Mouse (Mus musculus): ENCODE data around the gene Tbc1d16. TPM values are rescaled to one million over a fixed set of nuclear protein-coding genes. Genes with fewer than 3 reads are reported as not detected.
A peak's percentile ranks its signal among the peaks of the same experiment; 100 is the strongest.

Tbc1d16 gene
- polyA plus RNA-seq, 1 experiment from 2014 or later, result 27.2 TPM

DNA sequence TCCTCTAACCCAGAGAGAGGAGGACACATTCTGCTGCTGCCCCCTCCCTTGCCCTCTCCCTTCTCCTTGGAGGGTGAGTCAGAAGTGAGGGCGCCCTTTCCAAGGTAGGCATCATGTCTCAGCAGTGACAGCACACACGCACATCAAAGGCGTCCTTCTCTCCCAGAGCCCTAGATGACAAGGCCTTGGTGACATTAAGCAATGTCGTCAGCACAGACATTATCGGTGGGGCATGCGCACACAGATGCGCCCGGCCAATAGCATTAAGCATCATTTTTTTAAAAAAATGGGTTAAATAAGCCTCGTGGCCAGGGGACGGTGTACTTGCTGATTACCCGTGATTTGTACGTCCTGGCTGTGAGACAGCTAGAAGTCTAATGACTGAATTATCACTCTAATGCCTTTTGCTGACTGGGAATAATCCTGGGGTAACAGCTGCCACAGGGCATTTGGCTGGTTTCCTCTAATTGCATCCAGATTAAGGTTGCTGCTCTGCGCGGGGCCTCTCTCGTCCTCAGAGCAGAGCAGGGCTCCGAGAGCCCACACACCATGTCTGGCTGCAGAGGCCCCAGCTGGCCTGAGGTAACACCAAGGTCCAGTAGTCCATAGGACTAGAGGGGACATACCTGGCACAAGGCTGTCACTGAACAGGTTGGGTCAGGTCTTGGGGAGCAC lies 83.4 kb downstream of the Tbc1d16 start:
- no peaks in the 10 kb centered on the region for H3K27me3 ChIP-seq
- H3K4me2 ChIP-seq (replicated peaks), result no peak overlapping the region
- no peak for ATAC-seq (ENCODE audit: low FRiP score, low read depth)
- H3K27ac ChIP-seq, result no peak overlapping the region
- H3K36me3 ChIP-seq, result peaks cover 38% of the 10 kb centered on the region
- H3K4me1 ChIP-seq, result peaks cover 32% of the 10 kb centered on the region
- 32% methylated on average over 16 of the region's 16 CpGs for WGBS
- H3K4me3 ChIP-seq, result no peak overlapping the region
- H3K9ac ChIP-seq, result no peak overlapping the region; the same call in 1 of the 2 replicates
- H3K9me3 ChIP-seq, result no peaks in the 10 kb centered on the region

DNA sequence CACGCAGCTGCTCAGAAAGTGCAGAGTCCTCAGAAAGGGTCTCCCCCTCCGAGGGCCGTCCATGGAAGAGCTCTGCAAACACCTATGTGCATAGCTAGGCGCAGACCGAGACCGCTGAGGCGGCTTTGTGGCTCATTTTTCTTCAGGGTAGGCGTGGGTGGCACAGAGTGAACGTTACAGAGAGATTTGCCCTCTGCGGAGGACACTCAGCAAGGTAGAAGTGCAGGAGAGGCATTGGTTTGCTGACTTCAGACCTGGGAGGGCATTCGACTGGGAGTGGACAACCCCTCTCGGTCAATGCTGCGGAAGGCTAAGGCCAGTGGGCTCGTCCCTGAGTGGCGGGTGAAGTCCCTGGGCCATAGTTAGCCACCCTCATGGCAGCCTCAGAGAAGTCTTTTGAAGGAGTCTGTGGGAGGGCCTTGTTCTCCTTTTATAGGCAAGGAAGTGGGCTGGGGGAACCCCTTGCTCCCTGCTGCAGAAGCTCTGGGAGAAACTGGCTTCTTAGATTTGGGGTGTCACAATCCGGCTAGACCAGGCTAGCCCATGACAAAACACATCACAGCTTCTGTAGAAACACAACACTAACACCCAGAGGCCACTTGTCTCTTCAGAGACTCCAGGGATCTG lies 84.8 kb downstream of the Tbc1d16 start:
- H3K4me3 ChIP-seq, result no peak overlapping the region
- H3K27ac ChIP-seq, result no peak overlapping the region
- H3K9me3 ChIP-seq, result no peaks in the 10 kb centered on the region
- H3K4me1 ChIP-seq, result peaks cover 32% of the 10 kb centered on the region
- peaks cover 24% of the 10 kb centered on the region for H3K36me3 ChIP-seq
- 84% methylated on average over 16 of the region's 16 CpGs for WGBS
- H3K4me2 ChIP-seq (replicated peaks), result no peak overlapping the region
- no peaks in the 10 kb centered on the region for H3K27me3 ChIP-seq
- no peak for ATAC-seq (ENCODE audit: low FRiP score, low read depth)
- H3K9ac ChIP-seq, result no peak overlapping the region

DNA sequence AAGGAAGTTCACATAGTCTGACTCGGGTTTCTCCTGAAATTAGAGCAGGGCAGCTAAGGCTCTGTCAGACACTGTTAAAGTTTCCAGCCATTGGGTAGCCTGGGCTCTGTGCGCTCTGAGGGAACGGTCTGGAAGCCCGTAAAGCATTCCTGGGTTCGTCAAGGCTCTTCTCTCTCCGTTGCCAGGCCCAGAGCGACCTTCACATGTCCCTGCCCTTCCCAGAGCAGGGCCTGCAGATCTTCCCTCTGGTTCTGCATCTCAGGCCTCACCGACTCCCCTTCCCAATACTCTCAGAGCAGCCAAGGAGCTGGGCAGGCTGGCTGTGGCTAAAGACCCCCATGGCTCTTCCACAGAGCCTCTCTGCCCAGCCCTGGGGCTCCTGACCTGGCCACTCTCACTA lies 85.7 kb downstream of the Tbc1d16 start:
- H3K36me3 ChIP-seq, result peaks cover 15% of the 10 kb centered on the region
- no peak overlapping the region for H3K27ac ChIP-seq
- H3K27me3 ChIP-seq, result no peaks in the 10 kb centered on the region
- H3K9me3 ChIP-seq, result no peaks in the 10 kb centered on the region
- ATAC-seq (ENCODE audit: low FRiP score, low read depth), result no peak
- H3K4me3 ChIP-seq, result no peak overlapping the region
- 75% methylated on average over 8 of the region's 8 CpGs for WGBS
- no peak overlapping the region for H3K9ac ChIP-seq
- no peak overlapping the region for H3K4me2 ChIP-seq (replicated peaks)
- peaks cover 32% of the 10 kb centered on the region for H3K4me1 ChIP-seq

DNA sequence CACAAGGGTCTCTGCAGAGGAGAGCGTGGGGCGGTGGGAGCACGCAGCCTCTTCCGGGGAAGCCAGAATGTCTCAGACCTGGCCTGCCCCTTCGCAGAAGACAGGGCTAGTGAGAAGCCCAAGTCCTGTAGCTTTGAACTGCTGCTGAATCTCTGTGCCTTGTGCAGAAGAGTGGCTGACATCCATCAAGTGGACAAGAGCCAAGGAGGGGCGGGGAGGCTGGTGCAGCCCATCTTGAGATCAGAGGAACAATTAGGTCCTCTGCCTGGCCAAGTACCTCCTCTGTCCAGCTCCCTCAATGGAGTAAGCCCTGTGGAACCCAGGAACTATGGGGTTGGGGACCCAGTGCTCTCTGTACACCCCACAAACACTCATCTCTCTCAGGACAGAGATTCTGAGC lies 89.3 kb downstream of the Tbc1d16 start:
- Histone ChIP-seq H3K9me3 (no peaks in the 10 kb centered on the region), H3K4me2 (replicated peaks) (no peak overlapping the region), H3K27ac (no peak overlapping the region), H3K4me1 (peaks cover 26% of the 10 kb centered on the region), H3K4me3 (no peak overlapping the region), H3K9ac (no peak overlapping the region), H3K36me3 (peaks cover 4% of the 10 kb centered on the region; the same call in 1 of the 2 replicates), H3K27me3 (0 out of 2 replicates have a peak, but pooled peaks cover 2% of the 10 kb centered on the region)
- WGBS, result 82% methylated on average over 6 of the region's 6 CpGs
- ATAC-seq (ENCODE audit: low FRiP score, low read depth), result no peak

DNA sequence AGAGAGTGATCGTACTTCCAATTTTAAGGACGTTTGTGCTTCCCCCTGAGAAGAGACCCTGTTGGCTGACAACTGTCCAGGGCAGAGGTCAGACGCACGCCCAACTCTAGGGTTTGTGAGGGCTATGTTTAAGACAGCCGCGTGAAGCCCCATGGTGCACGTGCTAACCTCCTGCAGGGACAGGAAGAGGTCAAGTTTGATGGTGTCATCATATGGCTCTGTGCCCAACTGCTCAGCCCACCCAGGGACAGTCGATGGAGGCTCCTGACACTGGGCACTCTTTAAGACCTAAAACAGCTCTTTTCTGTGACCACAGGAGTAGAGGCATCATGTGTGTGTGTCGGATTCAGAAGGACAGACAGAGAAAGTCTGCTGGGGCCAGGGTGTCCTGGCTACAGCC lies 90.1 kb downstream of the Tbc1d16 start:
- H3K9me3 ChIP-seq, result no peaks in the 10 kb centered on the region
- H3K27ac ChIP-seq, result no peak overlapping the region
- H3K27me3 ChIP-seq, result peaks cover 5% of the 10 kb centered on the region; the same call in 1 of the 2 replicates
- no peak overlapping the region for H3K4me3 ChIP-seq
- no peak overlapping the region for H3K9ac ChIP-seq
- peaks cover 24% of the 10 kb centered on the region for H3K4me1 ChIP-seq
- H3K36me3 ChIP-seq, result peaks cover 1% of the 10 kb centered on the region; the same call in 1 of the 2 replicates
- no peak for ATAC-seq (ENCODE audit: low FRiP score, low read depth)
- WGBS, result 78% methylated on average over 9 of the region's 9 CpGs
- H3K4me2 ChIP-seq (replicated peaks), result no peak overlapping the region

DNA sequence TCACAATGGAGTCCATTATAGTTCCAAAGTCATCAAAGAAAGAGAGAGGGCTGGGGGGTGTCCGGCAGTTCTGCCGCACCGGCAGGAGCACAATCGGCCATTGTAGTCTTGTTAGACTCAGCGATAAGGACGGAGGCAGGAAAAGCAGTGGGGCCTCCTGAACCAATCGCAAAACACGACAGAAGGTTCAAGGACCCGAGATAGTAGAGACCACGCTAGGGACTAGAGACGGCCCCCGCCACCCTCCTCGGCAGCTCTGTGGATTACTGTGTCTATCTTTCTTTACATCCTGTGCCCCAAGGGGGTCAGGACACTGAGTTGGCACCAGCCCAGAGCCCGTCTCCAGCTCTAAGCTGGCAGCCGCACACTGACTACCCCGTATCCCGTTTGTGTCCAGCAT lies 93.7 kb downstream of the Tbc1d16 start:
- Histone ChIP-seq H3K9ac (peak overlapping the region; percentile 8; the same call in 1 of the 2 replicates), H3K4me1 (peaks cover 27% of the 10 kb centered on the region), H3K36me3 (no peaks in the 10 kb centered on the region), H3K9me3 (peaks cover 5% of the 10 kb centered on the region; the same call in 1 of the 2 replicates), H3K27me3 (peaks cover 8% of the 10 kb centered on the region; the same call in 1 of the 2 replicates), H3K4me3 (no peak overlapping the region), H3K4me2 (replicated peaks) (0 out of 2 replicates have a peak overlapping the region, but pooled peaks have one; percentile 21), H3K27ac (no peak overlapping the region)
- 55% methylated on average over 17 of the region's 17 CpGs for WGBS
- no peak for ATAC-seq (ENCODE audit: low FRiP score, low read depth)

DNA sequence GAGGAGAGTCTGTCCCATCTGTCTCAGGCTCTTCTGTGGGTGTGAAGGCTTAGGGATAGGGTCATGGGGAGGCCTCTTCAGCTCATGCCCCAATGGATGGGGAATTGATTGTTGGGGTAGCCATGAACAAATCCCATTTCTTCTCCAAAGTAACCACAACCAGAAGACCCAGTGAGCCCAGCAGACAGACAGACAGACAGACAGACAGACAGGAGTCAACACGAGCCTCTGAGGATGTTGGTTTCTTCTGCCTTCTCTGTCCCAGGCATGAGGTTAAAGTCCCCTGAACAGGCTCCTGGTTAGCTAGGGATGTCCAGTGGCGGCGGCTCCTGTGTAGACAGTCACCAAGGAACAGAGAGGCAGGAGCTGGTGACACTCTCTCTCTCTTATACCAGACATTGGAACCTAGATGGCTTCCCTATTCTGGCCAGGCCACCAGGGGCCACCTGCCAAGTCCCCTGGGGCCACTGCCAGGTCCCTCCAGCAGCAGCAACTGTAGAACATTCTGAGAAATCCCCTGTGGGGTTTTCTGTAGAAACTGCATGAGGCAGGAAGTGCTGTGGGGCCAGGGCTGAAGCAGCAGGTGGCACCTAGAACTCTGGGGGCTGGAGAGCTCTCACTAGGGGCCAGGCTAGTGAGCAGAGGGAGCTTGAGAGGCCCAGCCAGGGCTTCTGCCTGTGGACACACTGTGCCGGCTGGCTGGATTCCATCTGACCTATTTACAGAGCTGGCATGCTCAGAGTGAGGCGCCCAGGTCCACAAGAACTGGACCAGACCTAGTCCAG lies 94.7 kb downstream of the Tbc1d16 start:
- WGBS, result 73% methylated on average over 5 of the region's 5 CpGs
- no peaks in the 10 kb centered on the region for H3K36me3 ChIP-seq
- peaks cover 16% of the 10 kb centered on the region for H3K27me3 ChIP-seq
- H3K4me1 ChIP-seq, result peaks cover 36% of the 10 kb centered on the region
- H3K4me3 ChIP-seq, result no peak overlapping the region
- H3K27ac ChIP-seq, result no peak overlapping the region
- H3K9me3 ChIP-seq, result peaks cover 5% of the 10 kb centered on the region; the same call in 1 of the 2 replicates
- H3K4me2 ChIP-seq (replicated peaks), result no peak overlapping the region
- no peak for ATAC-seq (ENCODE audit: low FRiP score, low read depth)
- H3K9ac ChIP-seq, result peak overlapping the region; percentile 40; the same call in 1 of the 2 replicates

DNA sequence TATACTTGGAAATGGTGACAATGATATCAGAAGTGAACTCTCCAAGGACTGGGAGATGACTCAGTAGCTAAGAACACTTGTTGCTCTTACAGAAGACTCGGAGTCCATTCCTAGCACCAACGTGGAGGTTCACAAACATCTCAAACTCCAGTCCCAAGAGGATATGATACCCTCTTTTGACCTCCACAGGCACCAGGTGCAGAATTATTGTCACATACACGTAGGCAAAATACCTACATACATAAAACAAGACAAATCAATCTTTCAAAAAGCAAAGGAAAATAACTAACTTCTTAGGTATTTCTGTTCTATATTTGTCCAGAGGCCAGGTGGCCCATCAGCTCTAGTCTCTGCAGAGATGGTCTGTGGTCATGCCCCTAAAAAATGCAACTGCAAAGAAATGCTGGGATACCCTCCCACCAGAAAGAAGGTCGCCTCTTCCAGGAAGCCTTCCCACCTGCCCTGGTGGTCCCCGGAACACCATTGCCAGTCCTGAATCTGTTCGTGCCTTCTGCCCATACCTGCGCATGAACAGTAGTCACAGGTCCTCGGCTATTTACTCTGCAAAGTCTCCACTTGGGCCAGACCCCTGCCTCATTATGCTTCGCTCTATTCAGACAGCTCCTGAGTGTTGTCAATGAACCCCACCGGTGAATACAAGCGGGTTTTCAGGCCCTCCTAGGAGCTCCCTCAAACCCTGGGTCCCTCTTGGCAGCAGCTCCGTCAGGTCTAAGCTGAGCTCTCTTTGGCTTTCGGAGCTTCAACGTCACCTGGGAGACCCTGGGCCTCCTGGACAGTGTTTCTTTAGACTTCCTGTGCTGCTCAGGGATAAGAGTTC lies 95.9 kb downstream of the Tbc1d16 start:
- H3K4me2 ChIP-seq (replicated peaks), result no peak overlapping the region
- H3K9me3 ChIP-seq, result peaks cover 5% of the 10 kb centered on the region; the same call in 1 of the 2 replicates
- H3K4me3 ChIP-seq, result no peak overlapping the region
- H3K27ac ChIP-seq, result no peak overlapping the region
- ATAC-seq (ENCODE audit: low FRiP score, low read depth), result no peak
- H3K9ac ChIP-seq, result no peak overlapping the region
- H3K4me1 ChIP-seq, result peaks cover 48% of the 10 kb centered on the region
- peaks cover 24% of the 10 kb centered on the region for H3K27me3 ChIP-seq
- H3K36me3 ChIP-seq, result no peaks in the 10 kb centered on the region
- 80% methylated on average over 14 of the region's 14 CpGs for WGBS

DNA sequence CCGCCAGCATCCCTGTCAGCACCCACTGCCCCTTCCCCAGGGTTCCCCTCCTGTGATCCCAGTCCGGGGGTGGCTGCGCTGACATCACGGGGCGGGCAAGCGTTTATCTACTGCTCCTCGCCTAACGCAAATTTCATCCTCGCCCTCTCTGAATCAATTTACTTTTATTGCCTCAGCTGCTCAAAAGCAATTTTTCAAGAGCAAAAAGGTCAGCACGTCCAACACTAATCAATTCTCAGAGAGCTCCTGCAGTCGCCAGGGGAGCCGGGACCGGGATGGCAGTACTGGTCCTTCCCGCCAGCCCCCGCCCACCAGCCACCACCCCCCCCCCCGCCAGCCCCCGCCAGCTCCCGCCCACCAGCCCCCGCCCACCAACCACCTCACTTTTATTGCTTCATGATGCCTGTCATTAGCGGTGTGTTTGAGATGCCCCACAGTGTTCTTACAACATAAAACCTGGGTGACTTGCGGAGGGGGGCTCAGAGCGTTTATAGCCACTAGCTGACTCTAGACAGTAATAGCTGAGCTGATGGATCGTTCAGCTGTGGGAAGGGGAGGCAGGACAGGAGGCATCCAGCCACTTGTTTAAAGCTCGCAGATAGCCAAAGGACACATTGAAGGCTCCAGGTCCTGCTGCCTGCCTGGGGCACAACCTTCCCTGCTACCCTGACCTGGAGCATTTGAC lies 98.1 kb downstream of the Tbc1d16 start:
- H3K27ac ChIP-seq, result no peak overlapping the region
- H3K9ac ChIP-seq, result no peak overlapping the region
- H3K27me3 ChIP-seq, result peaks cover 24% of the 10 kb centered on the region
- peak; percentile 17; the same call in 1 of the 2 replicates for ATAC-seq (ENCODE audit: low FRiP score, low read depth)
- peak overlapping the region; percentile 62 for H3K4me2 ChIP-seq (replicated peaks)
- 6% methylated on average over 24 of the region's 24 CpGs for WGBS
- H3K36me3 ChIP-seq, result no peaks in the 10 kb centered on the region
- H3K4me3 ChIP-seq, result peak overlapping the region; percentile 29
- H3K4me1 ChIP-seq, result peaks cover 67% of the 10 kb centered on the region
- peaks cover 5% of the 10 kb centered on the region; the same call in 1 of the 2 replicates for H3K9me3 ChIP-seq

DNA sequence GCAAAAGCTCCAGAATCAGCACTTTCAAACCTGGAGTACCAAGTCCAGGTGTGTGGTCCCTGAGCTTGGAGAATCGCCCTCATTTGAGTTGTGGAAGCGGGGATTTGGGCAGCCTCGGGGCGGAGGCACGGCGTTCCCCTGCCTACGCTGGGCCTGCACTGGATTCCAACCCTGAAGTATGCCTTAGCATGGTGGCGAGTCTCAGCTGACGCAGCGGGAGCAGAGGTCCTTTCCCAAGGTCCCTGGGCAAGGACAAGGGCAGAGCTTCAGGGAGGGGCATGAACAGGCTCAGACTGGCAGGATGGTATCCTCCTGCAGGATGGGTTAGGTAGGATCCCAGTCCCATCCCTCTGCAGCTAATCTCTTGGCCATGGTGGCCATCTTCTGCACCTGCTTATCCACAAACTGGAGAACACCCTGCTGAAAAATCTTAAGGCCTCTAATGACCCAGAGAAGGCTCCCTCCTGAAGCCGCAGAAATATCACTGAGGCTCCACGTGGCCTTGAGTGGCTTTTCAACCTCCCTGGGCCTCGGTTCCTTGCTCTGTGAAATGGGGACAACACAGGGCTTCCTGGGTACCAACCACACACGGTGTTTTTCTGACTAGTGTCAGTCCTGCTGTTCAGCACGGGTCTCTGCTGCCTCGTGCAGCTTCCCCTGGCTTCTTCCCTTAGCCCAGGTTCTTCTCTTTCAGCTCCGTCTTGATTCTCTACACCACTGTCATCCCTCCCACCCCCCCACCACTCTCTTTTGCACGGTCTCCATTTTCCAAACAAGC lies 98.8 kb downstream of the Tbc1d16 start:
- Histone ChIP-seq H3K9ac (no peak overlapping the region), H3K27ac (no peak overlapping the region), H3K4me1 (peaks cover 61% of the 10 kb centered on the region), H3K27me3 (peaks cover 24% of the 10 kb centered on the region), H3K9me3 (peaks cover 5% of the 10 kb centered on the region; the same call in 1 of the 2 replicates), H3K4me3 (peak overlapping the region; percentile 29; the same call in 1 of the 2 replicates), H3K4me2 (replicated peaks) (peak overlapping the region; percentile 62), H3K36me3 (no peaks in the 10 kb centered on the region)
- no peak for ATAC-seq (ENCODE audit: low FRiP score, low read depth)
- WGBS, result 31% methylated on average over 18 of the region's 18 CpGs
